Mouse (Mus musculus): ENCODE measurements around the gene Lrrc75b.

- TF ChIP-seq CTCF (conservative IDR thresholded peaks at IDR 0.05; ENCODE audit: insufficient read depth, insufficient read length, low read depth, low read length), result no peak
- TF ChIP-seq POLR2A (IDR thresholded peaks at IDR 0.05; ENCODE audit: low read depth, low read length), result no peak
These were observed 1.0 kb upstream of the Lrrc75b start, which contains the start of gene Ggt1 for GRCm38 (mm10) chr10:75561071-75561654.

Measured in kidney, adult 2 months (tissue).